Mouse (Mus musculus): Measurements from ENCODE around the gene Olfr1315-ps1.

Olfr1315-ps1 gene

DNA sequence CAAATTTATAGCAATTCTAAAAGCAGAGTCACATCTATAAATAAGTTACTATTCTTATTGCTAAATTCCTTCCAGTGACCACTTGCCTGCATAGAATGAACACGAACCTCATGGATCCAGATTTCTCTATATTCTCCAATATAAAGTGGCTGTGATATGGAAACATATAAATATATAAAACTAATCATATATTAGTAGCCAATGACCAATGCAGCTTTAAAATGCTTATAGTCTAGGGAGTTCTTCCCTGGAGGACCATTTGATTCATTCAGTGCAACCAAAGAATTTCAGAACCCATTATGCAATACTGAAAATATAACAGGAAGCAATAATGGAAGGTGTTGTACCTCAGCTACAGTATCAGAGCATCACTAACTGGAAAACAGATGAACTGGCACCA, at the start of gene Olfr1315-ps1:
Gene Olfr1315-ps1, minus strand, starts transcription at position 101 of the 400 bp plus-strand sequence.
- DNase-seq = no peak

DNA sequence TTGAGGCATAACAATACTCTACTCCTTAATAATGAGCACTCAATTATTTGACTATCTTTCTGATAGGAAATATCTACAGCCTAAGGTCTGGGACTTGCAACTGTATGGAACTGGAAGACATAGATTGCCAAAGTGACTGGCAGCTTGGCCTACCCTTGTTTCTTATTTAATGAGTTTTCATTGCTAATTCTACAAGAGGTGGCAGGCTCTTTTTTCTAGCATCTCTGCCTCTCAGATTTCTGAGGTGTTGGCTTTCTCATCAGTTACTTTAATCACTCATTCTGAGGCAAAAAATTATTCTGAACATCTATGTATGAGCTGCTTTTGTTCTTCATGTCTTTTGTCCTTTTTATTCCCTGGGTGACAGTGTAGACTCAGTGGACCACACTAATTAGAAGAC, 38.7 kb upstream of the Olfr1315-ps1 start, which contains the start of gene Olfr1318:
Gene Olfr1318, plus strand, starts transcription at position 301 of the 400 bp plus-strand sequence.
- no peak for DNase-seq

DNA sequence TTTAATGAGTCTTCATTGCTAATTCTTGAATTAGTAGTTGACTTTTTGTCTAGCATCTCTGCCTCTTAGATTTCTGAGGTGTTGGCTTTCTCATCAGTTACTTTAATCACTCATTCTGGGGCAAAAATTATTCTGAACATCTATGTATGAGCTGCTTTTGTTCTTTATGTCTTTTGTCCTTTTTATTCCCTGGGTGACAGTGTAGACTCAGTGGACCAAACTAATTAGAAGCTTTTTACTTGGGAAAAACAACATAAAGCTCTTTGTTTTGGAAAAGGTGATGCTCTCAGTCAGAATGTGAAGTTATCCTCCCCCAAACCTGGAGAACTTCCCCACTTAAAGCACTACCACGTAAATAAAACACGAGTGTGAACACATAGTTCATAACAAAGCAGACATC, 24.8 kb upstream of the Olfr1315-ps1 start, which contains the start of gene Olfr1317:
Gene Olfr1317, plus strand, starts transcription at position 301 of the 400 bp plus-strand sequence.
- DNase-seq = no peak

DNA sequence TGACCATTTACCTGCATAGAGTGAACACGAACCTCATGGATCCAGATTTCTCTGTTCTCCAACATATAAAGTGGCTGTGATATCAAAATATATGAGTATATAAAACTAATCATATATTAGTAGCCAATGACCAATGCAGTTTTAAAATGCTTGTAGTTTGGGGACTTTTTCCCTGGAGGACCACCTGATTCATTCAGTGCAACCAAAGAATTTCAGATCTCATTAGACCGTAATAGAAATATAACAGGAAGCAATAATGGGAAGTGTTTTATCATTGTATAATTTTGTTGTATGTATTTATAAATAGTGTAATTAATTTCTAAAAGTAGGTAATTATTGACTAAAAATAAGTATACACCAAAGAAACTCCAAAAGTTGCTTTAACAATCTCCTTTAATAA, 19.6 kb upstream of the Olfr1315-ps1 start, which contains the start of gene Olfr1316:
Gene Olfr1316, minus strand, starts transcription at position 101 of the 400 bp plus-strand sequence.
- DNase-seq = no peak

DNA sequence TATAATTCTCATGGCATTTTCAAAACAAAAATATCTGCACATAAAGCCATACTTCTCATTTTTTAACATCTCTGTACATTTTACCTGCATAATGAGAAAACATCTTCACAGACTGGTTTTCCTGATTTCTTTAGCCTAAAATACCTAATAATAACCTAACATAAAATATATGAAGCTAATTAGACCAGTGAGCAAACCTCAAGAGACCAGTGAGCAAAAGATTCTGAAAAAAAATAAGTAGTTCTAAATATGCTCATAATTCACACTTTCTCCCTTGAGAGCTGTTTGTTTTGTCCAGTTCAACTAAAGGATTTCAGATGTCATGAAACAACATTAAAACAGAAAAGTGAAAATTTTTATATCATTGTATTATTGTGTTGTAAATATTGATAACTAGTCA, 18.6 kb downstream of the Olfr1315-ps1 start, which contains the start of gene Olfr1314:
Gene Olfr1314, minus strand, starts transcription at position 101 of the 400 bp plus-strand sequence.
- no peak for DNase-seq

DNA sequence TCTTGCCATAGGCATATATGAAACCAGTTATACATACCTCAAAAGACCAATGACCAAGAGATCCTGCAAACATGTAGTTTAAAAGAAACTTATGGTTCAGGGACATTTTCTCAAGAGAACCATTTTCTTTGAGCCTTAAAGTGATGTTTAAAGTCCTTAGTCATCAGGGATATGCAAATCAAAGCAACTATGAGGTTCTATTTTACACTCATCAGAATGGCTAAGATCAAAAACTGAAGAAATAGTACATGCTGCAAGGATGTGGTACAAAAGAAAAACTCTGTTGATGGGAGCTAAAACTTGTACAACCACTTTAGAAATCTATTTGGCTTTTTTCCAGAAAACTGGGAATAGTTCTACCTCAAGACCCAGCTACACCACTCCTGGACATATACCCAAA, 37.5 kb downstream of the Olfr1315-ps1 start, which contains the start of gene Olfr1313:
Gene Olfr1313, minus strand, starts transcription at position 101 of the 400 bp plus-strand sequence.
- DNase-seq = no peak
